Mouse (Mus musculus): ENCODE measurements around the gene Arv1. TPM values are rescaled to one million over a fixed set of nuclear protein-coding genes. Genes with fewer than 3 reads are reported as not detected.

Gene Arv1
- polyA plus RNA-seq, 1 experiment = 8.8 TPM

DNA sequence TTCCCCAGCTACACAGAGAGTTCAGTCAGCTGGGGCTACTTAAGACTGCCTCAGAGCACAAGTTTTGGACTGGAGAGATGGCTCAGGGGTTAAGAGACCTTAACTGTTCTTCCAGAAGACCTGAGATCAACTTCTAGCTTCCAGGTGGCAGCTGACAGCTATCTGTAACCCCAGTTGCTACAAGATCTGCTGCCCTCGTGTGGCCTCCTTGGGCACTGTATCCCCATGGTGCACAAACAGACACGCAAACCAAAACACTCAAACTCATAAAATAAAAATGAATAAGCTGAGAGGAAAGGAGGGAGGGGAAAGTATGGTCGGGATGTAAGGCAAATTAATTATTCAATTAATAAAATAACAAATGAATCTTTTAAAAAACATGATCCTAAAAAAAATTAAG is 36.6 kb downstream of the Arv1 start:
- 37% methylated on average over 3 of the region's 3 CpGs for WGBS
- TF ChIP-seq POLR2A (IDR thresholded peaks at IDR 0.05; ENCODE audit: low read depth, low read length) = no peak
- TF ChIP-seq CTCF (conservative IDR thresholded peaks at IDR 0.05; ENCODE audit: insufficient read depth, insufficient read length, low read depth, low read length) = peak; percentile 80
- Histone ChIP-seq H3K4me1 (ENCODE audit: control insufficient read depth, insufficient read depth, low read length) (no peaks in the 10 kb centered on the region; the same call in 1 of the 2 replicates), H3K27me3 (replicated peaks; ENCODE audit: control insufficient read depth, insufficient read depth, low read length) (no peaks in the 10 kb centered on the region), H3K27ac (ENCODE audit: insufficient read depth, low read depth, low read length) (no peak overlapping the region), H3K4me3 (ENCODE audit: insufficient read depth, low read depth, low read length) (no peak overlapping the region), H3K36me3 (ENCODE audit: control insufficient read depth, insufficient read depth, low read length) (no peaks in the 10 kb centered on the region)
- DNase-seq = peak; percentile 31

DNA sequence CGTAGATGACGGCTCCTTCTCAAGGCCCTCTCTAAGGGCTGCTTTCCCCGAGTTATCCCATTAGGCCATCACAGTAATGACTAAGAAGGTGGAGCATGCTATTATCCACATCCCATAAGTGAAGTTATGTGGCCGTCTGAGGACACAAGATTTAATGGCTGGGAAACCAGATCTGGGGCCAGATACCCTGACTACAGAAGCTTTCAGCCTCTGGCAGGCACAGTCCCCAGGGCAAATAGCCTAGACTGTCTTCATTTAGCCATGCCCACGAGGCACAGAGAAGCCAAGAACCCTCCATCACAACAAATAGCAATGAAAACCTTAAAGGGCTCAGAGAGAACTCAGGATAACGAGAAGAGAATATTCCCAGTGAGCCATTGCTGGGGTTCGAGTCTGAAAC is 41.1 kb downstream of the Arv1 start:
- Histone ChIP-seq H3K4me3 (ENCODE audit: insufficient read depth, low read depth, low read length) (no peak overlapping the region), H3K36me3 (ENCODE audit: control insufficient read depth, insufficient read depth, low read length) (no peaks in the 10 kb centered on the region), H3K27ac (ENCODE audit: insufficient read depth, low read depth, low read length) (no peak overlapping the region), H3K27me3 (replicated peaks; ENCODE audit: control insufficient read depth, insufficient read depth, low read length) (no peaks in the 10 kb centered on the region), H3K4me1 (ENCODE audit: control insufficient read depth, insufficient read depth, low read length) (no peaks in the 10 kb centered on the region)
- 67% methylated on average over 7 of the region's 7 CpGs for WGBS
- DNase-seq = no peak
- no peak for TF ChIP-seq CTCF (conservative IDR thresholded peaks at IDR 0.05; ENCODE audit: insufficient read depth, insufficient read length, low read depth, low read length)
- TF ChIP-seq POLR2A (IDR thresholded peaks at IDR 0.05; ENCODE audit: low read depth, low read length) = no peak

DNA sequence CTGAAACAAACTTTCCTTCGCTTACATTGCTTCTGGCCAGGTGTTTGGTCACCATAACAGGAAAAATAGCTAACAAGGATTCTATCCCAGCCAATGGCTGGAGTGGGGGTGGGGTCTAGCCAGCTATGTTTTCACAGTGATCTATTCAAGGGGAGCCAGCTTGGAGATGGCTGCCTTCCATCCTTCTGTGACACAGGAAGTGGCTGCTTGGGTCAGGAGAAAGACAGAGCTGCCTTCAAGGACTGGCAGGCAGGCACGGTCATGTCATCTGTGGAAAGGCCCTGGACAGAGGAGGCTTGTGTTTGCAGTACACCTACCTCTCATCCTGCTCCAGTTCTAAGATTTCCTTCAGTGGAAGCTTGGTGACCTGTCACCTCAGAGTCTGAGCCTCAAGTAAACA is 50.5 kb downstream of the Arv1 start:
- no peak for DNase-seq
- Histone ChIP-seq H3K4me1 (ENCODE audit: control insufficient read depth, insufficient read depth, low read length) (no peaks in the 10 kb centered on the region), H3K36me3 (ENCODE audit: control insufficient read depth, insufficient read depth, low read length) (no peaks in the 10 kb centered on the region), H3K27me3 (replicated peaks; ENCODE audit: control insufficient read depth, insufficient read depth, low read length) (no peaks in the 10 kb centered on the region), H3K4me3 (ENCODE audit: insufficient read depth, low read depth, low read length) (no peak overlapping the region), H3K27ac (ENCODE audit: insufficient read depth, low read depth, low read length) (no peak overlapping the region)
- no peak for TF ChIP-seq POLR2A (IDR thresholded peaks at IDR 0.05; ENCODE audit: low read depth, low read length)
- TF ChIP-seq CTCF (conservative IDR thresholded peaks at IDR 0.05; ENCODE audit: insufficient read depth, insufficient read length, low read depth, low read length) = no peak
- 73% methylated on average over 2 of the region's 2 CpGs for WGBS

GRCm38 (mm10) chr8:124775695-124776094 is 53.8 kb downstream of the Arv1 start:
- TF ChIP-seq CTCF (conservative IDR thresholded peaks at IDR 0.05; ENCODE audit: insufficient read depth, insufficient read length, low read depth, low read length) (peak; percentile 77), POLR2A (IDR thresholded peaks at IDR 0.05; ENCODE audit: low read depth, low read length) (no peak)
- 19% methylated on average over 16 of the region's 16 CpGs for WGBS
- H3K27ac ChIP-seq (ENCODE audit: insufficient read depth, low read depth, low read length) = no peak overlapping the region
- peak; percentile 74 for DNase-seq
- no peaks in the 10 kb centered on the region for H3K27me3 ChIP-seq (replicated peaks; ENCODE audit: control insufficient read depth, insufficient read depth, low read length)
- no peaks in the 10 kb centered on the region for H3K36me3 ChIP-seq (ENCODE audit: control insufficient read depth, insufficient read depth, low read length)
- no peak overlapping the region for H3K4me3 ChIP-seq (ENCODE audit: insufficient read depth, low read depth, low read length)
- H3K4me1 ChIP-seq (ENCODE audit: control insufficient read depth, insufficient read depth, low read length) = no peaks in the 10 kb centered on the region

GRCm38 (mm10) chr8:124780236-124780635 is 58.3 kb downstream of the Arv1 start:
- Histone ChIP-seq H3K27ac (ENCODE audit: insufficient read depth, low read depth, low read length) (no peak overlapping the region), H3K4me3 (ENCODE audit: insufficient read depth, low read depth, low read length) (no peak overlapping the region), H3K4me1 (ENCODE audit: control insufficient read depth, insufficient read depth, low read length) (no peaks in the 10 kb centered on the region), H3K36me3 (ENCODE audit: control insufficient read depth, insufficient read depth, low read length) (no peaks in the 10 kb centered on the region), H3K27me3 (replicated peaks; ENCODE audit: control insufficient read depth, insufficient read depth, low read length) (no peaks in the 10 kb centered on the region)
- TF ChIP-seq POLR2A (IDR thresholded peaks at IDR 0.05; ENCODE audit: low read depth, low read length) = no peak
- 13% methylated on average over 7 of the region's 7 CpGs for WGBS
- DNase-seq = peak; percentile 7

- 79% methylated on average over 3 of the region's 3 CpGs for WGBS
- Histone ChIP-seq H3K36me3 (ENCODE audit: control insufficient read depth, insufficient read depth, low read length) (no peaks in the 10 kb centered on the region), H3K4me3 (ENCODE audit: insufficient read depth, low read depth, low read length) (no peak overlapping the region), H3K27me3 (replicated peaks; ENCODE audit: control insufficient read depth, insufficient read depth, low read length) (no peaks in the 10 kb centered on the region), H3K4me1 (ENCODE audit: control insufficient read depth, insufficient read depth, low read length) (no peaks in the 10 kb centered on the region), H3K27ac (ENCODE audit: insufficient read depth, low read depth, low read length) (no peak overlapping the region)
- no peak for DNase-seq
- TF ChIP-seq POLR2A (IDR thresholded peaks at IDR 0.05; ENCODE audit: low read depth, low read length) (no peak), CTCF (conservative IDR thresholded peaks at IDR 0.05; ENCODE audit: insufficient read depth, insufficient read length, low read depth, low read length) (no peak)
Measured at GRCm38 (mm10) chr8:124782431-124782830, 60.5 kb downstream of the Arv1 start.

- Histone ChIP-seq H3K4me3 (ENCODE audit: insufficient read depth, low read depth, low read length) (no peak overlapping the region), H3K36me3 (ENCODE audit: control insufficient read depth, insufficient read depth, low read length) (no peaks in the 10 kb centered on the region), H3K27ac (ENCODE audit: insufficient read depth, low read depth, low read length) (no peak overlapping the region), H3K4me1 (ENCODE audit: control insufficient read depth, insufficient read depth, low read length) (no peaks in the 10 kb centered on the region), H3K27me3 (replicated peaks; ENCODE audit: control insufficient read depth, insufficient read depth, low read length) (no peaks in the 10 kb centered on the region)
- 81% methylated on average over 15 of the region's 15 CpGs for WGBS
- TF ChIP-seq POLR2A (IDR thresholded peaks at IDR 0.05; ENCODE audit: low read depth, low read length) (no peak), CTCF (conservative IDR thresholded peaks at IDR 0.05; ENCODE audit: insufficient read depth, insufficient read length, low read depth, low read length) (no peak)
- no peak for DNase-seq
Measured at GRCm38 (mm10) chr8:124783228-124783627, 61.3 kb downstream of the Arv1 start.

Other genes starting within 250 kb of the Arv1 start
- gene Cog2, start 201.4 kb upstream of the Arv1 start, polyA plus RNA-seq (2012; rRNA removed) = 21.2 and 21.3 TPM in 2 replicates
- gene Agt, start 152.4 kb upstream of the Arv1 start, polyA plus RNA-seq (2012; rRNA removed) = 91.6 and 136 TPM in 2 replicates
- not detected in 2 replicates for gene Capn9, start 146.0 kb upstream of the Arv1 start, polyA plus RNA-seq (2012; rRNA removed)
- 44.4 and 47.9 TPM in 2 replicates for gene 2310022B05Rik, start 58.8 kb upstream of the Arv1 start, polyA plus RNA-seq (2012; rRNA removed)
- 9.4 and 11.8 TPM in 2 replicates for gene Ttc13, start 156 bp upstream of the Arv1 start, polyA plus RNA-seq (2012; rRNA removed)
- 1.9 TPM in 2 replicates for gene Fam89a, start 29.7 kb downstream of the Arv1 start, polyA plus RNA-seq (2012; rRNA removed)
- gene Trim67, start 71.0 kb downstream of the Arv1 start, polyA plus RNA-seq (2012; rRNA removed) = 0.14 and 0.30 TPM in 2 replicates
- 69.7 and 72.9 TPM in 2 replicates for gene Gnpat, start 140.9 kb downstream of the Arv1 start, polyA plus RNA-seq (2012; rRNA removed)
- gene 2810004N23Rik, start 141.0 kb downstream of the Arv1 start, polyA plus RNA-seq (2012; rRNA removed) = 13.6 and 13.8 TPM in 2 replicates
- 8.2 and 8.4 TPM in 2 replicates for gene Exoc8, start 175.6 kb downstream of the Arv1 start, polyA plus RNA-seq (2012; rRNA removed)
- gene Sprtn, start 175.7 kb downstream of the Arv1 start, polyA plus RNA-seq (2012; rRNA removed) = 8.3 and 9.5 TPM in 2 replicates
- 35.8 and 38.8 TPM in 2 replicates for gene Egln1, start 227.2 kb downstream of the Arv1 start, polyA plus RNA-seq (2012; rRNA removed)